Mouse (Mus musculus): ENCODE results near the gene Rnf157. TPM values are rescaled to one million over a fixed set of nuclear protein-coding genes. Genes with fewer than 3 reads are reported as not detected.

Gene Rnf157
- polyA plus RNA-seq (2015; fragmentation: Nextera tagmentation; extraction: Ambion mirVana) = 1.1 and 1.2 TPM in 2 replicates

DNA sequence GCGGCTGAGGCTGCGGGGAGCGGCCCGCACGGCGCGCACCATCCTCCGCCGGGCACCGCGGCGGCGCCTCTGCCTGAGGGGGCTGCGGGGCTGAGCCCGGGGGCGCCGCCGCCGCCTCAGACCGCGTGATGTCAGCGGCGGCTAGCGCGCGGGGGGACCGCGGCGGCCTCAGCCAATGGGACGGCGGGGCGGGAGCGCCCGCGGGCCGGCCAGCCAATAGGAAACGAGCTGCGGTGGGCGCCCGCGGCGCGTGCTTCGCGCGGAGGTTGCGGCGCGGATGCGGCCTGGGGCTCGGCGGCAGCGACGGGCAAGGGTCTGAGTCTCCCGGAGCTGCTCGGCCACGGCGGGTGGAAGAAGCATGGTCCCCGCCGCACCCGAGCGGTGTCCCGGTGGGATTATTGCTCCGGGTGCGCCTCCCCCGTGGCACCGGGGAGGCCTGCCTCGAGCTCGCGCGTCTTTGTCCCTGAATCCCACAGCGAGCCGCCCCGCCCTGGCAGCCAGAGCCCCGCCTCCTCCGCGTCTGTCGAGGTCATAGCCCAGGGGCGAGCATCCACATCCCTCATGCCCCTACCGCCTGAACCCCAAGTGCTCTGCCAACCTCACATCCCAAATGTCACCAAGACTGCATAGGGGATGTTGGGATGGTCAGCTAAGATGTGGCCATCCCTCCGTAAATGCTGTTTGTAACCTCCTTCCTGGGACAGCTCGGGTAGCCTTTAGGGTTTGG is at the start of gene Rnf157:
Gene Rnf157 (minus strand): TSS at position 129 of the 727 bp plus-strand sequence.
- Histone ChIP-seq H3K9ac (ENCODE audit: low read depth, low read length) (peak within 1 kb of the TSS; percentile 63), H3K9me3 (replicated peaks; ENCODE audit: control insufficient read depth, low read length) (no peaks in the 10 kb centered on the region), H3K27me3 (ENCODE audit: control insufficient read depth, insufficient read depth, low read depth, low read length) (peaks cover 28% of the 10 kb centered on the region), H3K36me3 (ENCODE audit: control insufficient read depth, insufficient read depth) (no peaks in the 10 kb centered on the region), H3K4me3 (ENCODE audit: low read depth, low read length) (peak within 1 kb of the TSS; percentile 69), H3K27ac (ENCODE audit: low read length) (no peak within 1 kb of the TSS), H3K4me1 (ENCODE audit: control insufficient read depth, low read depth, low read length) (peaks cover 16% of the 10 kb centered on the region), H3K4me2 (ENCODE audit: low read depth, low read length) (peak within 1 kb of the TSS; percentile 99)
- WGBS (ENCODE audit: insufficient replicate concordance) = 3% methylated on average over 80 of the region's 82 CpGs
- peak; percentile 92 for ATAC-seq (ENCODE audit: low read depth)

DNA sequence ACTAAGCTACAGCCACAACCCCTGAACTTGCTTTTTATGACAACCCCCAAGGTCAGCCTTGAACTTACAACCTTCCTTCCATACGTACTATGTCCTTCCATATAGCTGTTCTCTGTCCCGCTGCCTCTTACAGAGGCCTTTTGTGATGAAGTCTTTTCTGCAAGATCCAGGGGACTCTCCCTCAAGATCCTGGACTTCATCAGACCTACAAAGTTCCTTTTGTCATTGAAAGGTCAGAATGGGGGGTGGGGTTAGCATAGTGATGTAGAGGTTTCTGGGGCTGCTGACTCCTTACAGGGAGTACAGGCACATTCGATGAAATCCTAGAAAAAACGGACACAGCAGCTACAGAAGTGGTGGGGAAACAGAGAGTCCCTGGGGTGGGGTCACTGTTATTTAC is 47.0 kb upstream of the Rnf157 start:
- H3K4me2 ChIP-seq (ENCODE audit: low read depth, low read length) = no peak overlapping the region
- H3K9me3 ChIP-seq (replicated peaks; ENCODE audit: control insufficient read depth, low read length) = no peaks in the 10 kb centered on the region
- H3K4me3 ChIP-seq (ENCODE audit: low read depth, low read length) = no peak overlapping the region
- H3K27me3 ChIP-seq (ENCODE audit: control insufficient read depth, insufficient read depth, low read depth, low read length) = no peaks in the 10 kb centered on the region
- no peak overlapping the region for H3K27ac ChIP-seq (ENCODE audit: low read length)
- H3K9ac ChIP-seq (ENCODE audit: low read depth, low read length) = no peak overlapping the region
- WGBS (ENCODE audit: insufficient replicate concordance) = 58% methylated on average over 4 of the region's 4 CpGs
- H3K36me3 ChIP-seq (ENCODE audit: control insufficient read depth, insufficient read depth) = no peaks in the 10 kb centered on the region
- peaks cover 2% of the 10 kb centered on the region for H3K4me1 ChIP-seq (ENCODE audit: control insufficient read depth, low read depth, low read length)
- no peak for ATAC-seq (ENCODE audit: low read depth)

DNA sequence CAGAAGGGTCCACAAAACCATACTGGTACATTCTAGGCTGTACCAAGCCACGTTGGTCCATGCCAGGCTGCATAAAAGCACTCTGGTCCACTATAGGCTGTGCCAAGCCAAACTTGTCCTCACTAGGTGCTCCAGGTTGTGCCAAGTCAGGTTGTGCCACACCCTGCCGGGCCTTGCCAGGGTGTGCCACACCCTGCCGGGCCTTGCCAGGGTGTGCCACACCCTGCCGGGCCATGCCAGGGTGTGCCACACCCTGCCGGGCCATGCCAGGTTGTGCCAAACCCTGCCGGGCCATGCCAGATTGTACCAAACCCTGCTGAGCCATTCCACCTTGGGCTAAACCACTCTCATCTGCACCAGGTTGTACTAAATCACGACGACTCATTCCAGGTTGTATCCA is 43.4 kb upstream of the Rnf157 start:
- Histone ChIP-seq H3K36me3 (ENCODE audit: control insufficient read depth, insufficient read depth) (no peaks in the 10 kb centered on the region), H3K9ac (ENCODE audit: low read depth, low read length) (no peak overlapping the region), H3K27me3 (ENCODE audit: control insufficient read depth, insufficient read depth, low read depth, low read length) (no peaks in the 10 kb centered on the region), H3K4me1 (ENCODE audit: control insufficient read depth, low read depth, low read length) (no peaks in the 10 kb centered on the region), H3K4me2 (ENCODE audit: low read depth, low read length) (no peak overlapping the region), H3K27ac (ENCODE audit: low read length) (no peak overlapping the region), H3K9me3 (replicated peaks; ENCODE audit: control insufficient read depth, low read length) (no peaks in the 10 kb centered on the region), H3K4me3 (ENCODE audit: low read depth, low read length) (no peak overlapping the region)
- WGBS (ENCODE audit: insufficient replicate concordance) = 60% methylated on average over 8 of the region's 8 CpGs
- no peak for ATAC-seq (ENCODE audit: low read depth)

DNA sequence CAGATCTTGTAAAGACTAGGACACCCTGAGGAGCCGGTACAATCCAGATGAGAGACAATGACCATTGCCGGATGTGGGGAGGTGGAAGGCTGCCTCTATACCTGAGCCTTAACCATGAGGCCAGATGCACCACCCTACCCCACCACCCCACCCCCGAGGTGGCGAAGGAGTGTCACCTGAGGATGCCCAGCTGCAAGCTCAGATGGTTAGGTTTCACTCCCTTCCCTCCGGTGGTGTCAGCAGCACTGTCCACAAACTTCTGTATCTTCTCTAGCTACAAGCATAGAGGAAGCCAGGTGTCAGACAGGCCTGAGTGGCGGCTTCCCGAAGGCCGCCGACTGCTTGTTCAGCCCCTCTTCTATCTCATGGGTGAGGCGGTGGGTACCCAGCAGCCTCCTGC is 41.1 kb upstream of the Rnf157 start:
- Histone ChIP-seq H3K36me3 (ENCODE audit: control insufficient read depth, insufficient read depth) (no peaks in the 10 kb centered on the region), H3K4me2 (ENCODE audit: low read depth, low read length) (no peak overlapping the region), H3K9me3 (replicated peaks; ENCODE audit: control insufficient read depth, low read length) (no peaks in the 10 kb centered on the region), H3K27ac (ENCODE audit: low read length) (no peak overlapping the region), H3K4me1 (ENCODE audit: control insufficient read depth, low read depth, low read length) (no peaks in the 10 kb centered on the region), H3K4me3 (ENCODE audit: low read depth, low read length) (no peak overlapping the region), H3K27me3 (ENCODE audit: control insufficient read depth, insufficient read depth, low read depth, low read length) (no peaks in the 10 kb centered on the region), H3K9ac (ENCODE audit: low read depth, low read length) (no peak overlapping the region)
- 83% methylated on average over 10 of the region's 10 CpGs for WGBS (ENCODE audit: insufficient replicate concordance)
- ATAC-seq (ENCODE audit: low read depth) = no peak

DNA sequence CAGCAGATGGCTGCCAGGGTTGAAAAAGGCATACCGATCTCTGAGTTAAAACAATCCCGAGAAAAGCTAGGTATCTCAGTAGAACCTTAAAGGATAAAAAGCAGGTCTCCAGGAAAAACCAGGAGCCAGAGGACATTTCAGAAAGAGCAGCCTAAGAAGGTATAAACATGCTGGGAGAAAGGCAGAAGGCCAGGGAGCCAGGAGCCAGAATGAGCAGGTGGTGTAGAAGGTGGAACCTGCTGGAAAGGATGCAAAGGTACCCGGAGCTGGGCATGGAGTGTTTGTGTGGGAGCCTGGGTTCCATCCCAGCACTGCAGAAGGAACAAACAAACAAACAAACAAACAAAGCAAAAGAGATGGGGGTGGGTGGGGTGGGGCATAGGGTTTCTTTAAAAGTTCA is 36.5 kb upstream of the Rnf157 start:
- Histone ChIP-seq H3K27ac (ENCODE audit: low read length) (no peak overlapping the region), H3K9me3 (replicated peaks; ENCODE audit: control insufficient read depth, low read length) (no peaks in the 10 kb centered on the region), H3K27me3 (ENCODE audit: control insufficient read depth, insufficient read depth, low read depth, low read length) (peaks cover 8% of the 10 kb centered on the region), H3K4me3 (ENCODE audit: low read depth, low read length) (no peak overlapping the region), H3K4me1 (ENCODE audit: control insufficient read depth, low read depth, low read length) (no peaks in the 10 kb centered on the region), H3K36me3 (ENCODE audit: control insufficient read depth, insufficient read depth) (no peaks in the 10 kb centered on the region), H3K4me2 (ENCODE audit: low read depth, low read length) (no peak overlapping the region), H3K9ac (ENCODE audit: low read depth, low read length) (no peak overlapping the region)
- 80% methylated on average over 3 of the region's 3 CpGs for WGBS (ENCODE audit: insufficient replicate concordance)
- no peak for ATAC-seq (ENCODE audit: low read depth)

DNA sequence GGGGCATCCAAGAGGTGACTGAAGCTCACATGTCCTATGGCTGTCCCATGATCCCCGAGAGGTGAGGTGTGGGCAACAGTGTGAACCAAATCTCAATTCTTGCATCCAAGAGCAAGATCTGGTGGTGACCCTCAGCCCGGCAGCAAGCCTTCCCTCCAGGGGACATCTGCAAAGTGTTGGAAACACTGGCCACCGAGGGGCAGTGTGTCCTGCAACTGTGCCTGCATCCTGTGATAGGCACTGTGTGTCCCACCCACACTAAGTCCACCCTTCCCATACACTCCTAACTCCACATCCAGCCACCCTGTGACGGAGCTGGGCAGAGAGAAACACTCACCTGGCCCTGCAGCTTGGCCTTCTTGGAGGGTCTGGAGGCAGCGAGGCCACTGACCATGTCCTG is 35.0 kb upstream of the Rnf157 start:
- Histone ChIP-seq H3K4me3 (ENCODE audit: low read depth, low read length) (no peak overlapping the region), H3K9ac (ENCODE audit: low read depth, low read length) (no peak overlapping the region), H3K4me1 (ENCODE audit: control insufficient read depth, low read depth, low read length) (no peaks in the 10 kb centered on the region), H3K27me3 (ENCODE audit: control insufficient read depth, insufficient read depth, low read depth, low read length) (peaks cover 8% of the 10 kb centered on the region), H3K4me2 (ENCODE audit: low read depth, low read length) (no peak overlapping the region), H3K27ac (ENCODE audit: low read length) (no peak overlapping the region), H3K9me3 (replicated peaks; ENCODE audit: control insufficient read depth, low read length) (no peaks in the 10 kb centered on the region), H3K36me3 (ENCODE audit: control insufficient read depth, insufficient read depth) (no peaks in the 10 kb centered on the region)
- ATAC-seq (ENCODE audit: low read depth) = no peak
- 46% methylated on average over 5 of the region's 5 CpGs for WGBS (ENCODE audit: insufficient replicate concordance)

DNA sequence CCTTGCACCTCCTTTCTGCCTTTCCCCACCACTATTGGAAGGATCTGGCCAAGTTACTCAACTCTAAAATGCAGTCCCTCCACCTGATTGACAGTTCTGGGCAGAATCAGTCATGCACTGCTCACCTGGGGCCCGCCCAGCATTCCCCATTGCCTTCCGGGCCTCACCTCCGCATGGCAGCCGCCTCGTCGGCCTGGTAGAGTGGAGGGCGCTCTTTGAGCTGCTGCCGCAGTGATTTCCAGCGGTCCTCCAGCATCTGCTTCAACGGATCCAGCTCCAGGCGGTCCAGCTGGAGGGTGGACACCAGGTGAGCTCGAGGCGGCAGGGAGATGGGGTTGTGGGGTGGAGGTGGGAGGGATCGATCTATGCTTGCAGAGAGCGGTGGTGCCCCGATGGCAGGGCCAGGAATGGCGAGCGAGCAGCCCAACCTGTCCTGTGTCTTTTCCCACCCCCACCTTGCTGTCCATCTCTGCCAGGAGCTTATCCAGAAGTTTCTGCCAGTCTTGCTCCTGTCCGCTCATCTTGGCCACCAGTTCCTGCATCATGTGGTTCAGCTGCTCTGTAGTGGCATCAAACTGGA is 33.6 kb upstream of the Rnf157 start:
- ATAC-seq (ENCODE audit: low read depth) = 0 out of 2 replicates have a peak, but pooled peaks have one; percentile 10
- Histone ChIP-seq H3K9ac (ENCODE audit: low read depth, low read length) (no peak overlapping the region), H3K4me3 (ENCODE audit: low read depth, low read length) (no peak overlapping the region), H3K4me2 (ENCODE audit: low read depth, low read length) (no peak overlapping the region), H3K9me3 (replicated peaks; ENCODE audit: control insufficient read depth, low read length) (no peaks in the 10 kb centered on the region), H3K36me3 (ENCODE audit: control insufficient read depth, insufficient read depth) (no peaks in the 10 kb centered on the region), H3K27ac (ENCODE audit: low read length) (no peak overlapping the region), H3K4me1 (ENCODE audit: control insufficient read depth, low read depth, low read length) (no peaks in the 10 kb centered on the region), H3K27me3 (ENCODE audit: control insufficient read depth, insufficient read depth, low read depth, low read length) (peaks cover 8% of the 10 kb centered on the region)
- WGBS (ENCODE audit: insufficient replicate concordance) = 13% methylated on average over 19 of the region's 19 CpGs

DNA sequence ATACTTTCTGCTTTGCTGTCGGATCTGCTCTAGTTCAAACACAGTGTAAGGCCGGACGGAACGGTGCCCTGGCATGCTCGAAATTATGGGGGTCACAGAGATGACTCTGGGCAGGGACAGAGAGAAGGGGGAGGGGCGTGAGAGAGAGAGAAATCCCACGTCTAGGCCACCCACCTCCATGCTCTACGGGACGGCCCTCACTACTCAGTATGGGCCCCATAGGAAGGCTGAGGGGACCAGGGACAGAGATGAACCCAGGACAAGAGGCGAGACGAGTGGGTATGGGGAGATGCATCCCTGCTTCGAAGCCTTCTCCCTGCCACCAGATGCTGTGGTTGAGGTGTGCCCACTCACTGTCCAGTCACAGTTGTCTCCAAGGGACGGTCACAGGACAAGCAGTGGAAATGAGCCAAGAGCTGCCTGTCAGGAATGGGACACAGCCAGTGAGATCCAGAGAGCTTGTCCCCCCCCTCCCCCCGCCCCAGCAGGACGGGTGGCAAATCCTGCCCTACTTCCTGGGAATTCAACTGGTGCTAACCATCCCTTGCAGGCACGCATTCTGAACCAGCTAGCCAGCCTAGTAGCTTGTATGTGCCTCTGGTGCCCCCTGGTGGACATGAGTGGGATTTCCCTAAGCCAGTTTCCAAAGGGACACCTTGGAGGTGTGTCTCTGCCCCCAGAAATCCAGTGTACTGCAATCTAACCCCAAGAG is 32.9 kb upstream of the Rnf157 start:
- Histone ChIP-seq H3K4me2 (ENCODE audit: low read depth, low read length) (no peak overlapping the region), H3K36me3 (ENCODE audit: control insufficient read depth, insufficient read depth) (no peaks in the 10 kb centered on the region), H3K4me1 (ENCODE audit: control insufficient read depth, low read depth, low read length) (no peaks in the 10 kb centered on the region), H3K4me3 (ENCODE audit: low read depth, low read length) (no peak overlapping the region), H3K9me3 (replicated peaks; ENCODE audit: control insufficient read depth, low read length) (no peaks in the 10 kb centered on the region), H3K27me3 (ENCODE audit: control insufficient read depth, insufficient read depth, low read depth, low read length) (peaks cover 8% of the 10 kb centered on the region), H3K27ac (ENCODE audit: low read length) (no peak overlapping the region), H3K9ac (ENCODE audit: low read depth, low read length) (no peak overlapping the region)
- ATAC-seq (ENCODE audit: low read depth) = peak; percentile 53
- 40% methylated on average over 16 of the region's 16 CpGs for WGBS (ENCODE audit: insufficient replicate concordance)

DNA sequence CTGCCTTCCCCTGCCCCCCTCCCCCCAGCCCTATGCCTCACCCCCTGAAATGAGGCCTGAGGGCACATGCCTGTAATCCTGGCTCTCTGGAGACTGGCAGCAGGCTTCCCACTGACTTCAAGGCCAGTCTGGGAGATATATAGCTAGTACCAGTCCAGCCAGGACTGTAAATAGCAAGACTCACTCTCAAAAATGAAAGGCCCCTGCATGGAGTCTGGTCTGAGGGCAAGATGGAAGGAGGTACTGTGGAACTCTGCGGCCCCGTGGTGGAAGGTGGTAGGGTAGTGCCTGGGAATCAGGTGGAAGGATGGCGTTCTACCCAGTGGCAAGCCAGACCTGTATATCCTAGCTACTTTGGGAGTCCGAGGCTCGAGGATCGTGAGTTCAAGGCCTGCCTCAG is 31.1 kb upstream of the Rnf157 start:
- Histone ChIP-seq H3K4me2 (ENCODE audit: low read depth, low read length) (no peak overlapping the region), H3K4me3 (ENCODE audit: low read depth, low read length) (no peak overlapping the region), H3K9me3 (replicated peaks; ENCODE audit: control insufficient read depth, low read length) (no peaks in the 10 kb centered on the region), H3K9ac (ENCODE audit: low read depth, low read length) (no peak overlapping the region), H3K4me1 (ENCODE audit: control insufficient read depth, low read depth, low read length) (peaks cover 6% of the 10 kb centered on the region), H3K36me3 (ENCODE audit: control insufficient read depth, insufficient read depth) (peaks cover 7% of the 10 kb centered on the region), H3K27ac (ENCODE audit: low read length) (no peak overlapping the region), H3K27me3 (ENCODE audit: control insufficient read depth, insufficient read depth, low read depth, low read length) (peaks cover 8% of the 10 kb centered on the region)
- no peak for ATAC-seq (ENCODE audit: low read depth)
- WGBS (ENCODE audit: insufficient replicate concordance) = 73% methylated on average over 6 of the region's 6 CpGs
